Mouse (Mus musculus) embryonic facial prominence, embryonic 12.5 days (tissue): Measurements from ENCODE around the gene 1700069L16Rik. TPM values are rescaled to one million over a fixed set of nuclear protein-coding genes. Genes with fewer than 3 reads are reported as not detected.

ENCODE experiments used
- ATAC-seq: fragments of 200-750 bp; cut with Nextera tagmentation; 2 replicates; pipeline ENCODE4 v1.8.0; 2017; ENCODE audit not compliant: insufficient number of reproducible peaks, insufficient read depth, low FRiP score, low TSS enrichment
- H3K27ac ChIP-seq: fragments of 300-500 bp; sonication (generic); 2 replicates; pipeline ENCODE4 v1.5.1; 2016; ENCODE audit warnings: mild to moderate bottlenecking
- H3K27me3 ChIP-seq: fragments of 300-500 bp; sonication (generic); 2 replicates; pipeline ENCODE4 v1.6.1; 2016; ENCODE audit warnings: mild to moderate bottlenecking, moderate library complexity
- H3K36me3 ChIP-seq: fragments of 300-500 bp; sonication (generic); 2 replicates; pipeline ENCODE4 v1.6.1; 2016; ENCODE audit warnings: mild to moderate bottlenecking
- H3K4me1 ChIP-seq: fragments of 300-500 bp; sonication (generic); 2 replicates; pipeline ENCODE4 v1.6.1; 2016
- H3K4me2 ChIP-seq: fragments of 300-500 bp; sonication (generic); replicated peaks from 2 replicates; pipeline ENCODE4 v1.6.1; 2016; ENCODE audit warnings: mild to moderate bottlenecking, moderate library complexity
- H3K4me3 ChIP-seq: fragments of 300-500 bp; sonication (generic); 2 replicates; pipeline ENCODE4 v1.5.1; 2016; ENCODE audit warnings: mild to moderate bottlenecking
- H3K9ac ChIP-seq: fragments of 300-500 bp; sonication (generic); 2 replicates; pipeline ENCODE4 v1.6.1; 2016; ENCODE audit warnings: mild to moderate bottlenecking, moderate library complexity
- H3K9me3 ChIP-seq: fragments of 300-500 bp; sonication (generic); 2 replicates; pipeline ENCODE4 v1.6.1; 2016; ENCODE audit warnings: mild to moderate bottlenecking, moderate library complexity
- WGBS: fragments of 180-500 bp; shearing (Covaris S2); methylation state at CpG from one replicate; pipeline ENCODE4 v1.1.7; 2016; 5-methylcytosine and 5-hydroxymethylcytosine counted together
- polyA plus RNA-seq: library from polyadenylated mRNA; unstranded; fragments of >200 nt; fragmentation: Nextera tagmentation; extraction: Ambion mirVana; gene quantifications from 2 replicates; pipeline ENCODE4 v1.2.1, GENCODE M21; 2016

1700069L16Rik gene
- polyA plus RNA-seq, 1 experiment from 2014 or later: not detected

DNA sequence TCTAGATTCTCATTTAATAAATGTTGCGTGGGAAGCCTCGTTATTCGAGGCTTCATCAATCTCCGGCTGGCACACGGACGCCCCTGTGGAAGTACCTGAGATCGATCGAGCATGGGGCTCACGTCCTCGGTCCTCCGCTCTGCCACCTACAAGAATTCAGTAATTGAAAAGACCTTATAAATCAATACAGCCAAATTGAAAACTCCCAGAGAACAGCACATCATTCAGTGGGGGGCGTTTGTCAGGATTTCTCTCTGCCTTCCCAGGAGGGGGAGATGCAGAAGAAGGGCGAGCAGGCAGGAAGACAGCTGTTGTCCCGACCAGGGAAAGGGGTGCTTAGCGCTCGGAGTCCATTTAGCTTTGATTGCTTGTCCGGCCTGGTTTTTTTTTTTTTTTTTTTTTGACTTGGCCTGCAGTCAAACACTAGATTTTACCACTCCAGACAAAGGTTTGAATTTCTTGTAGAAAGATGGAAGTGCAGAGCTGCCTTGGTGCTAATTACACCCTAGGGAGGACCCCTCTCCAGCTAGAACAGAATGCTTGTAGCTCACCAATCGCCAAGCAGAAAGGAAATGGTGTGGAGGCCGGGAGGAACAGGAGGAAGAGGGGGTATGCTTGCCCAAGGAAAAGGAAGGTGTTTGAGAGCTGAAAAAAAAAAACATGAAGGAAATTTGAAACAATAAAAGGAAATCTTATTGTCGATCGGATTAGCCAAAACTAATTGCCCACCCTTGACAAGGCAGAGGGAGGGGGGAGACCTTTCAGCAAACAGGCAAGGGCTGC lies 20.6 kb downstream of the 1700069L16Rik start:
- Histone ChIP-seq H3K4me1 (no peaks in the 10 kb centered on the region), H3K27me3 (no peaks in the 10 kb centered on the region), H3K27ac (no peak overlapping the region), H3K4me3 (no peak overlapping the region), H3K9me3 (no peaks in the 10 kb centered on the region), H3K9ac (no peak overlapping the region), H3K36me3 (no peaks in the 10 kb centered on the region), H3K4me2 (no peak overlapping the region)
- ATAC-seq: no peak
- 69% methylated on average over 21 of the region's 21 CpGs for WGBS

DNA sequence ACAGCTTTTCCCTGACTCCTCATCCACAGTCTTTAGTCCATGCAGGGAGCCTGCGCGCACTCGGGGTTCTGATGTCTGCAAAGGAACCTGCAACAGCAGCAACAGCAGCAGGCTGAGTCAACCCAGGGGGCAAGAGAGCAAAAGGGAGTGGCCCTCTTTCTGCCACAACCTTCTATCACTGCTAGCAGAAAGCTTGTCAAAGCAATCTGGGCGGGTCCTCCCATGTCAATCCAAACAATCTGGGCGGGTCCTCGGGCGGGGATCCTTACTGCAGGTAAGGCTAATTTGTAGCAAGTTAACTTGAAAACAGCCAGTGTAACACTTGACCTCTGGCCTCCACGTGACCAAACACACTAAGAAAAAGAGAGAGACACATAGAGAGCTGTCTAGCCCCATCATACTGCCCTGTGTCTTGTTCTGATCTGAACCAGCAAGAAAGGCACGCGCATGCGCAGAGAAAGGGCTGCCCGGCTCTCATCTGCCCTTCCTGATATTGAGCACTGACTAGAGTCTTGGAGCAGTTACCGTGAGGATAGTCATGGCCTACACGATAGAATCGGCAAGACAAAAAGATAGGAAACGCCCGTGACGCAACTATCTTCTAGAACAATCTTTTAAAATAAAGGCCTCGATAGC lies 24.1 kb downstream of the 1700069L16Rik start:
- WGBS: 80% methylated on average over 19 of the region's 19 CpGs
- no peak overlapping the region for H3K27ac ChIP-seq
- H3K9ac ChIP-seq: no peak overlapping the region
- no peak for ATAC-seq
- no peaks in the 10 kb centered on the region for H3K9me3 ChIP-seq
- no peak overlapping the region for H3K4me2 ChIP-seq
- no peaks in the 10 kb centered on the region for H3K4me1 ChIP-seq
- no peaks in the 10 kb centered on the region for H3K36me3 ChIP-seq
- H3K4me3 ChIP-seq: no peak overlapping the region
- H3K27me3 ChIP-seq: no peaks in the 10 kb centered on the region

DNA sequence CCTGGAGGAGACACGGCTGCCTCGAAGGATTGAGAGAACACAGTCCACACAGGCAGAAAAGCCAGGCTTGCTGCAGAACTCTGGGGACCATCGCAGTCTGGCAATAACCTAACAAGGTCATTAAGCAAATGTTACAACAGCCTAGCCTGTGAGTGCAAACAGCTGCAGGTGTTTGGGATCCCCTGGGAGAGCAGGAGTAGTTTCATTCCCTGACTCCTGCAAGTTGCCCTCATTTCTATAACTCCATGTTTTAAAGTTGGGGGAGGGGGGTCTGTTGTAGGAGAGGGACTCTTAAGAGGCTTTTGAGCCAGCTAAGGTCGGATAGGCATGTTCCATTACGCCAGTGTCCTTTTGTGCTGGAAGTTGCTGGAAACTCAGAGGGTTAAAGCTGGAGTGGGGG lies 30.2 kb downstream of the 1700069L16Rik start:
- peaks cover 14% of the 10 kb centered on the region for H3K4me1 ChIP-seq
- no peak overlapping the region for H3K4me2 ChIP-seq
- no peaks in the 10 kb centered on the region for H3K27me3 ChIP-seq
- H3K4me3 ChIP-seq: no peak overlapping the region
- 28% methylated on average over 5 of the region's 5 CpGs for WGBS
- H3K36me3 ChIP-seq: no peaks in the 10 kb centered on the region
- peak overlapping the region; percentile 71 for H3K27ac ChIP-seq
- H3K9me3 ChIP-seq: no peaks in the 10 kb centered on the region
- H3K9ac ChIP-seq: no peak overlapping the region
- ATAC-seq: 0 out of 2 replicates have a peak, but pooled peaks have one; percentile 36

DNA sequence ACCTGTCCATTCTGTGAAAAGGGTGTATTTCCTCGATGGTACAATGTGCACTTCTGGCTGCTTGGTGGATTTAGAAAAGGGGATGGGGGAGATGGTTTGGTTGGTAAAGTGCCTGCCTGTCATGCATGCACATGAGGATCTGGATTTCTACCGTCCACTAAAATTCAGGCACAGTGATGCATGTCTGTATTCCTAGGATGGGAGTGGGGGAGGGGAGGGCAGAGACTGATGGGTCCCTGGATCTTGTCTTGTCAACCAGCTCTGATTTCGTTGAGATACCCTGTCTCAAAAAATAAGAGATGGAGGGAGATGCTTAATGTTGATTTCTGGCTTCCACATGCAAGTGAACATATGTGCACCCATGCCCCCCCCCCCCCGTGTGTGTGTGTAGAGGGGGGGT lies 30.6 kb downstream of the 1700069L16Rik start:
- Histone ChIP-seq H3K9ac (no peak overlapping the region), H3K27ac (peak overlapping the region; percentile 51), H3K9me3 (no peaks in the 10 kb centered on the region), H3K27me3 (no peaks in the 10 kb centered on the region), H3K4me1 (peaks cover 18% of the 10 kb centered on the region), H3K4me2 (no peak overlapping the region), H3K36me3 (no peaks in the 10 kb centered on the region), H3K4me3 (no peak overlapping the region)
- 52% methylated on average over 4 of the region's 4 CpGs for WGBS
- ATAC-seq: no peak

DNA sequence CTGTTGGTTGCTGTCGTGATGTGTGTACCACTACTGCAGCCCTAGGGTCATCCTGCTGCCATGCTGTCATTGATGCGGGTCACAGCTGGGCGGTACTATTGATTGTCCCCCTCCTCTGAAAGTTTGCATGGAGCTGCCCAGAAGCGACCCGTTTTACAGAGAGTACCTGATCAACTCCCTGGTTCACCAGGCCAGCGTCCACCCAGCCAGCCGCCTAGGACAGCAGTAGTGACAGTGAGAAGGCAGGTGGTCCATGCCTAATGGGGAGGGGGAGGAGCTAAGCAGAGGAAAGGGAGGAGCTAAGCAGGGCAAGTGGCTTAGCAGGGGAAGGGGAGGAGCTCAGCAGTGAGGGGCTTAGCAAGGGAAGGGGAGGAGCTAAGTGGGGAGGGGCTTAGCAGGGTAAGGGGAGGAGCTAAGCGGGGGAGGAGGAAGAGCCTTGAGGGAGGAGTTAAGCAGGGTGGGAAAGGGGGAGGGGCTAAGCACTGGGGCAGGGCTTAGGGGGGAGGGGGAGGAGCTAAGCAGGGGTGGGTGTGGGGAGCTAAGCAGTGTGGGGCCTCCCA lies 31.3 kb downstream of the 1700069L16Rik start:
- Histone ChIP-seq H3K36me3 (no peaks in the 10 kb centered on the region), H3K4me2 (no peak overlapping the region), H3K4me1 (peaks cover 25% of the 10 kb centered on the region), H3K9me3 (no peaks in the 10 kb centered on the region), H3K27ac (no peak overlapping the region), H3K4me3 (no peak overlapping the region), H3K27me3 (no peaks in the 10 kb centered on the region), H3K9ac (no peak overlapping the region)
- no peak for ATAC-seq
- WGBS: 86% methylated on average over 8 of the region's 8 CpGs

DNA sequence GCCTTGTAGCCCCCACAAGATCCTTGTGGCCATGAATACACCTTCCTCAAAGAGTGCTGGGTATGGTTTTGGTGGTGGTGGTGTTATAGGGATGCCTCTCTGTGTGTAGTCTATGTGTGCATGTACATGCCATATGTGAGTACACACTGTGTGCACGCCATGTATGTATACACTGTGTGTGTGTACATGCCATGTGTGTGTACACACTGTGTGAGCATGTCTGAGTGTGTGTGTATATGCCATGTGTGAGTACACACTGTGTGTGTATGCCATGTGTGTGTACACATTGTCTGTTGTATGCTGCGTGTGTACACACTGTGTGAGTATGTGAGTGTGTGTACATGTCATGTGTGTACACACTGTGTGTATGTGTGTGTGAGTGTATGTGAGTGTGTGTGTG lies 33.7 kb downstream of the 1700069L16Rik start:
- H3K9me3 ChIP-seq: no peaks in the 10 kb centered on the region
- no peak overlapping the region for H3K4me2 ChIP-seq
- H3K9ac ChIP-seq: no peak overlapping the region
- peaks cover 27% of the 10 kb centered on the region for H3K4me1 ChIP-seq
- ATAC-seq: 0 out of 2 replicates have a peak, but pooled peaks have one; percentile 42
- H3K36me3 ChIP-seq: no peaks in the 10 kb centered on the region
- WGBS: 88% methylated on average over 2 of the region's 2 CpGs
- H3K4me3 ChIP-seq: no peak overlapping the region
- H3K27me3 ChIP-seq: no peaks in the 10 kb centered on the region
- H3K27ac ChIP-seq: no peak overlapping the region

DNA sequence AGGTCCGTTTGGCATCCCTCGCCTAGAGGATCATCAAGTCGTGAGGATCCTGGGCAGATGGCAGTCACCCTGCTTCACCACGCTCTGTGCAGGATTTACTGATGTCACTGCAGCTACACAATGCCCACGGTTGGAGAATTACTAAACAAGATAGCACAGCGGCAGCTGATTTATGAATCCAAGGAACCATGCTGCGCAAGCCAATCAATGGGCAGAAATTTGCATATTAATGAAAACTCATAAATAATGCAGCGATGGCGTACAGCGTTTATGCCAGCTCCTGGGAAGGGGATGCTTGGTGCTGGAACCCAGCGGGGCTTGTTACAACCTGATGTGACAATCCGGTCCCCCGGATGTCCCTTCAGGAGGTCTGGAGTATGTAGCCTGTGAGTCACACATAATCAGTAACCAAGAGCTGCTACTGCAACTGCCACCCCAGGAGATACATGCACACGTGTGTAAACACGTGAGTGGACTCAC lies 34.5 kb downstream of the 1700069L16Rik start:
- 83% methylated on average over 15 of the region's 15 CpGs for WGBS
- Histone ChIP-seq H3K4me2 (no peak overlapping the region), H3K27ac (no peak overlapping the region), H3K4me3 (no peak overlapping the region), H3K9me3 (no peaks in the 10 kb centered on the region), H3K9ac (no peak overlapping the region), H3K27me3 (no peaks in the 10 kb centered on the region), H3K36me3 (no peaks in the 10 kb centered on the region), H3K4me1 (peaks cover 25% of the 10 kb centered on the region)
- no peak for ATAC-seq

- WGBS: 84% methylated on average over 5 of the region's 5 CpGs
- Histone ChIP-seq H3K27me3 (0 out of 2 replicates have a peak, but pooled peaks cover 4% of the 10 kb centered on the region), H3K9me3 (no peaks in the 10 kb centered on the region), H3K4me1 (peaks cover 13% of the 10 kb centered on the region; the same call in 1 of the 2 replicates), H3K27ac (no peak overlapping the region), H3K9ac (no peak overlapping the region), H3K4me2 (no peak overlapping the region), H3K36me3 (no peaks in the 10 kb centered on the region), H3K4me3 (no peak overlapping the region)
- no peak for ATAC-seq
Measured at GRCm38 (mm10) chr5:113687514-113687913, 37.1 kb downstream of the 1700069L16Rik start.

GRCm38 (mm10) chr5:113685471-113685870 lies 39.1 kb downstream of the 1700069L16Rik start:
- Histone ChIP-seq H3K4me1 (peaks cover 13% of the 10 kb centered on the region; the same call in 1 of the 2 replicates), H3K27me3 (0 out of 2 replicates have a peak, but pooled peaks cover 4% of the 10 kb centered on the region), H3K4me2 (no peak overlapping the region), H3K4me3 (no peak overlapping the region), H3K36me3 (no peaks in the 10 kb centered on the region), H3K27ac (no peak overlapping the region), H3K9me3 (no peaks in the 10 kb centered on the region), H3K9ac (no peak overlapping the region)
- 59% methylated on average over 5 of the region's 5 CpGs for WGBS
- ATAC-seq: no peak

- 68% methylated on average over 5 of the region's 5 CpGs for WGBS
- Histone ChIP-seq H3K4me1 (peaks cover 1% of the 10 kb centered on the region; the same call in 1 of the 2 replicates), H3K36me3 (no peaks in the 10 kb centered on the region), H3K9me3 (no peaks in the 10 kb centered on the region), H3K27me3 (0 out of 2 replicates have a peak, but pooled peaks cover 4% of the 10 kb centered on the region), H3K27ac (no peak overlapping the region), H3K9ac (no peak overlapping the region), H3K4me2 (no peak overlapping the region), H3K4me3 (no peak overlapping the region)
- ATAC-seq: no peak
Measured at GRCm38 (mm10) chr5:113683246-113683645, 41.3 kb downstream of the 1700069L16Rik start.

- no peaks in the 10 kb centered on the region for H3K9me3 ChIP-seq
Measured at GRCm38 (mm10) chr5:113682472-113682871, 42.1 kb downstream of the 1700069L16Rik start.

More at GRCm38 (mm10) chr5:113682472-113682871, 42.1 kb downstream of the 1700069L16Rik start:
- 65% methylated on average over 3 of the region's 3 CpGs for WGBS
- Histone ChIP-seq H3K27me3 (0 out of 2 replicates have a peak, but pooled peaks cover 4% of the 10 kb centered on the region), H3K27ac (no peak overlapping the region), H3K36me3 (no peaks in the 10 kb centered on the region), H3K4me2 (no peak overlapping the region), H3K9ac (no peak overlapping the region), H3K4me3 (no peak overlapping the region), H3K4me1 (no peaks in the 10 kb centered on the region)
- no peak for ATAC-seq
